Mouse (Mus musculus) lung, adult 2 months (tissue): ENCODE measurements at regions not wholly inside any gene's neighbourhood (a gene's known extent, or its start where the extent isn't known, plus 50 kb on each side); places are given as distances from the start of the nearest gene placed in this dataset.

Source experiments
- CTCF ChIP-seq: fragments of 200-500 bp; IDR thresholded peaks from 2 replicates; pipeline ENCODE4 v1.5.1; 2011; ENCODE audit warnings: mild to moderate bottlenecking, low read length, control low read depth; ENCODE audit not compliant: insufficient read depth
- POLR2A ChIP-seq: fragments of 200-500 bp; IDR thresholded peaks from 2 replicates; pipeline ENCODE4 v1.6.1; 2011; ENCODE audit warnings: low read depth, mild to moderate bottlenecking, control low read depth, low read length, borderline replicate concordance; ENCODE audit errors: extremely low read depth

GRCm38 (mm10) chrX:142616189-142616872 lies 64.9 kb upstream of the Tmem164 start:
- TF ChIP-seq POLR2A (no peak), CTCF (no peak)
